Mouse (Mus musculus): ENCODE results near the gene Chn1. TPM values are rescaled to one million over a fixed set of nuclear protein-coding genes. Genes with fewer than 3 reads are reported as not detected.

Chn1 gene
- polyA plus RNA-seq, 1 experiment: 35.6 TPM

DNA sequence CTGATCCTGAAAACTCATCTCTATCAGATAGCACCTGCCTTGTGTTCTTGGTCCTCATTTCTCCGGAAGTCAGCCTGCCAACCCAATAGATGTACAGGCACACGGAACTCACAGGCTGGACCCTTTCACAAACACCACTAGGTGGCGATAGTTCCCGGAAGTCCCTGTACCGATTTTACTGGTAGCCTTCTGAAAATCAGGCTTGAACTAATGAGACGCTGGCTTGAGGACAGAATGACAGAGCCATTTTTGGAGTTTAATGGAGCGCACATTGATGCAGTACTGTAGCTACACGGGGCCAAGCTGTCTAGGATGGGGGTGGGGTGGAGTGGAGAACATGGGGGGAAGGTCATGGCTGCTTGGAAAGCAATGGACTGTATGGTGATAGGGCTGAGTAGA lies 213.5 kb downstream of the Chn1 start:
- TF ChIP-seq CTCF (IDR thresholded peaks at IDR 0.05; ENCODE audit: insufficient read depth, low read length) (peak; percentile 55), POLR2A (IDR thresholded peaks at IDR 0.05; ENCODE audit: borderline replicate concordance, extremely low read depth, low read depth, low read length) (no peak)
- peaks cover 3% of the 10 kb centered on the region; the same call in 1 of the 2 replicates for H3K4me1 ChIP-seq (ENCODE audit: control insufficient read depth, insufficient read depth, low read length)
- 8% methylated on average over 8 of the region's 8 CpGs for WGBS
- peak; percentile 24 for DNase-seq
- no peak overlapping the region for H3K4me3 ChIP-seq (replicated peaks; ENCODE audit: extremely low read depth, low read depth, low read length)

DNA sequence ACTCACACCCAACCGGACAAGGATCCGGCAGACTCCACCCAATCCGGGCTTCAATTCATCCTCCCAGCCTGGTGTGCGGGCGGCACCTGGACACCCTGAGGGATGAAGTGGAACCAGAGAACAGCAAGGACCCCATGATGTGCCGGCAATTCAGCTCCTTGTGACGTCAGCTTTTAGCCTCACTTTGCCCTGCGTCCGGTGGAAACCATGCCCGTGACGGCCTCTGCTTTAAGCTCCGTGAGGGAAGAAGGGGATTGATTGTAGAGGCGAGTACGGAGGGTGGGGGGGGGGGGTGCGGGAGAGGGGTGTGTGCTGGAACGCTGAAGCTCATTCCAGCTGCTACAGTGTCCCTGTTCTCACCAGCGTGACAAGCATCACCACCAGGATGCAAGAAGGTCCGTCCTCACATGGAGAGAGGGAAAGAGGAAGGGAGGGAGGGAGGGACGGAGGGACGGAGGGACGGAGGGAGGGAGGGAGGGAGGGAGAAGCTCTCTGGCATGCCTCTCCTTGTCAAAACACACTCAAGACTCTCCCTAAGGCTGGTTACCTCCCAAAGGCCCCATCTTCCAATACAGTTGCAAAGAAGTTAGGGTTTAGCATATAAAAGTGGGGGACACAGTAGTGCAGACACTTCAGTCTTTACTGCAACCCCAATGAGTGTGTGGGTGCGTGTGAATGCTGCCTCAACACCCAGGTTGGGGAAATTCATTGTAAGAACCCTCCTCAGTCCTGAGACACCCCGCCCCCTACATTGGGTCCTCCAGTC lies 214.1 kb downstream of the Chn1 start:
- 10% methylated on average over 23 of the region's 23 CpGs for WGBS
- Histone ChIP-seq H3K4me3 (replicated peaks; ENCODE audit: extremely low read depth, low read depth, low read length) (peak overlapping the region; percentile 44), H3K4me1 (ENCODE audit: control insufficient read depth, insufficient read depth, low read length) (peaks cover 3% of the 10 kb centered on the region; the same call in 1 of the 2 replicates)
- TF ChIP-seq POLR2A (IDR thresholded peaks at IDR 0.05; ENCODE audit: borderline replicate concordance, extremely low read depth, low read depth, low read length) (no peak), CTCF (IDR thresholded peaks at IDR 0.05; ENCODE audit: insufficient read depth, low read length) (no peak)
- DNase-seq: no peak

Other genes starting within 250 kb of the Chn1 start
- 23.1 and 23.8 TPM in 2 replicates for gene Wipf1, start 245.6 kb downstream of the Chn1 start, polyA plus RNA-seq (2012; rRNA removed)
- 0.66 TPM in 1 of 2 replicates, not detected in the other for gene Chrna1, start 195.0 kb downstream of the Chn1 start, polyA plus RNA-seq (2012; rRNA removed)
- gene Atf2, start 117.3 kb upstream of the Chn1 start, polyA plus RNA-seq (2012; rRNA removed): 10.3 and 11.9 TPM in 2 replicates
- 227 and 232 TPM in 2 replicates for gene Atp5g3, start 136.0 kb upstream of the Chn1 start, polyA plus RNA-seq (2012; rRNA removed)